Mouse (Mus musculus): ENCODE measurements around the gene Rnpep. TPM values are rescaled to one million over a fixed set of nuclear protein-coding genes. Genes with fewer than 3 reads are reported as not detected.
"Not testable (repeated sequence)": the region's sequence is repeated elsewhere in the genome, so short reads cannot be mapped to it uniquely, and the experiment has no call there.

Gene Rnpep
- total RNA-seq, 2 experiments from 2014 or later = 20.4 to 21.5 TPM

DNA sequence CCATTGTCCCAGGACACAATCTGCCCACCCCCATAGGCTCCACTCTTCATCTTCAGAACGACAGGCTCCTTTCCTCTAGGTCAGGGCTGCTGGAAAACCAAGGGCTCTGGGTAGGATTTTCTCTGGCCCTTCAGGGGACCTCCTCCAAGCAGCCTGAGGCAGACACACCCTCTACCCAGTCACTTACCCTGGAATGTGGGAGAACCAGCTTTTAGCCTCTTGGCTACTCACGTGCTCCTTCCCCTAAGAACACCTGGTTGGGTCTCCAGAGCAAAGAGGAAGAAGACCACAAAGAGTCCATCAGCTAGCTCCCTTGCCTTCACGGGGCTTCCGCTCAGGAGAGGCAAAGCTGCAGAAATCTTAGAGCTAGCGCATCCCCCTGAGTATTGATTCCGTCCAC, 23.0 kb downstream of the Rnpep start:
- no peak for DNase-seq
- intact Hi-C loops (cut with DNase I) = no loop called here

DNA sequence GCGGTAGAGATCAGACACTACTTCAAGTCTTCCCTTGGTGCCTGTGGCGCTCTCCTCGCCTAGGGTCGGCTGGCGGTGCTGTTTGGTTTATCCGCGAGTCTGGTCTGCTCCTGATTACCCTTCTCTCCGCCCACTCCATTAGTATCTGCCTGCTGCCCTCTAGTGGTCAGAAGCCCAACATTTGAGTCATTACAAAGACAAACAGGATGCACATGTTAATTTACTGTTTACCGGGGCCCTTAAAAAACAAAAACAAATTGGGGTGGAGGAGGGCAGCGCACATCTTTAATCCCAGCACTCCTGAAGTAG, 24.8 kb downstream of the Rnpep start:
- intact Hi-C loops (cut with DNase I) = loop anchor here (1.0 to 2.0 kb wide), 2 partner anchors 87 to 110 kb away; no protein-coding TSS in a partner anchor
- DNase-seq = peak; percentile 77 to 89

DNA sequence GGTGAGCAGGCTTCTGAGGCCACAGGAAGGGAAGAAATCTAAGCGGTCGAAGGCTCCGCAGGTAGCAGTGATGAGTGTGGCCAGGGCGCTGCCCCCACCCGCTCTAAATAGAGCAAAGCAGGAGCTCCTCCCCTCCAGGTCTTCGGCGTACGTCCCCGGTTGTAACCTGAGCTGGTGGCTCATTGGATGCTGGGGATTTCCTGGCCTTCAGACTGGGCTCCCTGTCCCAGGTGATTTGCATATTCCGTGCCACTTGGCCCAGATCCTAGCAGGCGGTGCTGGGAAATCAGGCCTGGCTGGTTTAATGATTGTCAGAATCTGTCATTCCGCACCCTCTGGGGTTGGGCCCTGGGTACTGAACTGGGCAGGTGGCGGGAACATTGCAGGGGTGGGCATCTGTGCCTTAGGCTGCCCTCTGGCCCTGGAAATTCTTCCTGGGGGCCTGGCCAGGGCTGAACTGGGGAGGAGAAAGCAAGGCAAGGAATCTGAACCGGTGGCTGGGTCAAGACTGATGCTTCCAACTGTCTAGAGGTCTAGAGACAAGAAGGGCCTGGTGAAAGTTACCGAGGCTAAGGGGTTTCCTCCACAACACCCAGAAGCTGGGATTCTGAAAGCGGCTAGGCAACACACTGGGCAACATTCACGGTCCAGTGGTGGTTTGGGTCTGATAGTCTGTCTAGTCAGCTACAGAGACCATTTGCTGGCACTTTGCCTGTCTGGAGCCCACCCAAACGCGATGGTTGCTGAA, 25.3 kb downstream of the Rnpep start, which contains the start of gene Elf3:
TSS of gene Elf3 (minus strand) at position 189 of the 748 bp plus-strand sequence.
- DNase-seq = peak in 1 of 2 experiments; percentile 47

DNA sequence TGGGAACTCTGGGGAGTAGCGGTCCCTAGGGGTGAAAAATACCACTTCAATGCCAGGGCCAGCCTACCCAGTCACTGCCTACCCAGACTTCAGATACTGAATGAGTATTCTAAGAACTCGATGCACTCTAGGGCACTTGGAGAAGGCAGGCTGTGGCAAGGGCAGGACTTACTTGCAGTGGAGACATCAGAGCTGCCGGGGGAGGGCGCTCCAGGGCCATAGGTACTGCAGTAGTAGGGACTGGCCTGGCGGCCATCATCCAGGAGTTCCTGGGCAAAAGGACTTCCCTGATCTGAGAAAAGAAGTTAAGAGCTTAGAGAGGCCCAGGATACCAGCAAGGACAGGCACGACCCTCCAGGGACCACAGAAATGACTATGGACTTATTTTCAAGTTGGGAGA, 27.6 kb downstream of the Rnpep start:
- intact Hi-C loops (cut with DNase I) = no loop called here

More for the DNA sequence above, 25.3 kb downstream of the Rnpep start, which contains the start of gene Elf3:
- intact Hi-C loops (cut with DNase I) = loop anchor here (1.0 to 2.0 kb wide), 2 partner anchors 86 to 110 kb away; no protein-coding TSS in a partner anchor

DNA sequence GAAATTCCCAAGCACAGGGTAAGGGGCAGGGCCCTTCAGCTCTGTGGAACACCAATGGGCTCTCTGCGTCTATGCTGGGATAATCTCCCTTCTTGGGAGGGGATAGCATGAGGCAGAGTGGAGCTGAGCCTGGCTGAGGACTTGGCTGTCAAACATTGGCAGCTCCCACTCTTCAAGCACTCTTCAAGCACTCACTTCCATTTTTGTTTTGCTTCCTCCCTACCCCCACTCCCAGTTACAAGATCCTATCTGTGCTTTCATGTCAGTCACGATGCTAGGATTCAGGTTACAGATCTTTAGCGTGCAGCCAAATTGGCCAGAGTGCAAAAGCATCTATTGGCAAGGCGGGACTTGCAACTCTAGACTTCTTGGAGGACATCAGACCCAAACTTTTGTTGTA, 31.0 kb downstream of the Rnpep start:
- DNase-seq = no peak
- intact Hi-C loops (cut with DNase I) = no loop called here

More for the DNA sequence above, 27.6 kb downstream of the Rnpep start:
- DNase-seq = no peak

DNA sequence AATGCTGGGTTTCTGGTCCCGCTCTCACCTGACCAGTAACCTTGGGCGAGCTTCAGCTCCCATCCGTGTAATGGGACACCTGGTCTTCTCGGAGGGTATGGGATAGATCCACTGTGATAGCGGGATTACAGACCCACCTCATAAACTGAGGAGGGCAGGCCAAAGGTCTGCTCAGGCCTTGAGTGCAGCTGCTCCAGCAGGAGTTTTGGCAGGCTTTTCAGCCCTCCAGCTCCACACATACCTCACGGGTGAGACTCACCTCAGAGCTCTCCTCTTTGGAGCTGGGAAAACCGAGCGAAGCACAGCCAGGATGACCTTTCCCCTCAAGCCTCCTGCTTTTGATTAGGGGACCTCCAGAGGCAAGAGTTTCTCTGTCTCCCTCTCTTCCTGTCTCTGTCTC, 32.5 kb downstream of the Rnpep start:
- intact Hi-C loops (cut with DNase I) = no loop called here
- no peak for DNase-seq

DNA sequence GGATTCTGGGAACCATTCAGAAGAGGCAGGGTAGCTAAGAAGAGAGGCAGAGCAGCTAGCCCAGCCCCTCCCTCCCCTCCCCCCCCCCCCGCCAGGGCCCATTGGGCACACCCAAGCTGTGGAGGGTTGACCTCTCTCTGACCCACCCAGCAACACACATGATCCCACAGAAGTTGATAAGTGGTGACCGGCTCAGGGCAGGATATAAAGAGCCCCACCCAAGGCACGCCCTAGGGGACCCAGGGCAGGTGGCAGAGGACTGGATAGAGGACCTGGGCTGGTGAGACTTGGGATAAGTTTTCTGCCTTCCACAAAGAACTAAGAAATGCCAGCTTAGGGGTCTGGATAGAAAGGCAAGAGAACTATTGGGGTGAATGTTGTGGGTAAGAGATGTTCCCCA, 33.2 kb downstream of the Rnpep start:
- intact Hi-C loops (cut with DNase I) = no loop called here
- DNase-seq = no peak

DNA sequence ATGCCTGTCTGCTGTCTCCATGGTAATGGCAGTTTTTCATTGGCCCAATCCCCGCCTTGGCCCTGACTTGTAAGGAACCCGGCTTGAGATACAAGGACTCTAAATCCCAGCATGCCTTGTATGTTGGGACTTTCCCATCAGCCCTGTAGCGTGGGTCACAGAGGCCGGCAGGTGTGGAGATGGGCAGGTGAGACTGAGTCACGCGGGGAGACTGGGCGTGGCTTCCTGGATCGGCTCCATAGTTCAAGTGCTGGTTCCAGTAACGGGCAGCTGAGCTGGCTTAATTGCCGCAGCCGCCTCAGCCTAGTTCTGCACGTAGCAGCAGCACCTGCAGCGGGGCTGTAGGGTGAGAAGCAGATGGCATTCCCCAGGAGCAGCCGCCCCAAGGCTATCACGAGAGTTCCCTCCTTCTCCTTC, 35.4 kb downstream of the Rnpep start:
- no peak for DNase-seq
- intact Hi-C loops (cut with DNase I) = no loop called here

DNA sequence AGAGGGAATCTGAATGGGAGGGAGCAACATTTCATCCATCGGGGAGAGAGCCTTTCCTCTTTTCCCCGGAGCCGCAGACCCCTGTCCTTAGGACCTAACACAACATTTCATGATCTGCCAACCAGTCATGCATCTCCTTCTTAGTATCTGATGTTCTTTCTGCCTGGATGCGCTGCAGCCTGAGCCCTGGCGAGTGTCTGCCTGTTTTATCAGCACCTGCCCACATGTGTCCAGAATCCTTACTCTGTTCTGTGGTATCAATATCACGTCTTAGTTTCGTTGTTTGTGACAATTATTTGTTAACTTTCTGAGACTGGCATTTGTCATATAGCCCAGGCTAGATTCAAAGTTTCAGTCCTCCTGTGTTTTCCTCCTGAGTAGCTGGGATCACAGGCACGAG, 39.9 kb downstream of the Rnpep start:
- intact Hi-C loops (cut with DNase I) = no loop called here

DNA sequence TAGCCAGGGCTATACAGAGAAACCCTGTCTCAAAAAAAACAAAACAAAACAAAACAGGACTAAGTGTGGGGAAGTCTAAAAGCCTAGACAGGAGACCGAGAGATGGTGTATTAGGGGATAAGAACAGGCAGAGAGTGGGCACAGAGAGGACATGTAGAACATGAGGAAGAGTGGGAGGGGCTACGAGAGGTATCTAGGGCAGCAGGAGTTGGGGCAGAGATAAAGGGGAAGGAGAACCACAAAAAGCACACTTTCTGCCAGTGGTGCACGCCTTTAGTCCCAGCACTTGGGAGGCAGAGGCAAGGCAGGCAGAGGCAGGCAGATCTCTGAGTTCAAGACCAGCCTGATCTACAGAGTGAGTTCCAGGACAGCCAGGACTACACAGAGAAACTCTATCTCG, 43.7 kb downstream of the Rnpep start:
- intact Hi-C loops (cut with DNase I); DNase-seq: not testable (repeated sequence)

More for the DNA sequence above, 39.9 kb downstream of the Rnpep start:
- DNase-seq = no peak

DNA sequence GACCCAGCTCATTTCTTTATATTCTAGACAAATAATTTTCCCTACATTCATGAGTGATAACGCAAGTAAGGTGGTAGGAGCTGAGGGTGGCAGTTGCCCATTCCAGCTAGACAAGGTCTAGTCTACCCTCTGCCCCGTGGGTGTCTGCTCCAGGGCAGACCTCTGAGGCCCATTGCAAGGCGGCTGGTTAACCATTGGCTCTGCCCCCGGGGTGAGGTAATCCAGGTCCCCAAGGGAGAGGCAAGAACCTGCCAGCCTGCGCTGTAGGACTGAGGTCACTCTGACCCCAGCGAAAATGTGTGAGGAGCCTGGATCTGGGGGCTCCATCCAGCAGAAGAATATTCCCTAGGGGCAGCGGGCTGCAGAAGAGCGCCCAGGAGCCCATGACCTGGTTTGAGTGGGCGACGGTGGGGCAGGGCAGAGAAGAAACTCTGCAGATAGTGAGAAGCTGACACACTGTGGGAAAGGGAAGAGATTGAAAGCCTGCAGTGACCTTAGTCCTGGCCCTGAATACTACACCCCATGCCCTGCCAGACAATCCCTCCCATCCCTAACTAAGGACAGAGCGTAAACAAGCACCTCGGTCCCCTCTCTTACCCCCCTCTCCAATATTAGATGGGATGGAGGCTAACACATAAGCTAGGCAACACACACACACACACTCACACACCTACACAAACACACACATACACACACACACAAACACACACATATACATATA, 46.6 kb downstream of the Rnpep start:
- no peak for DNase-seq
- intact Hi-C loops (cut with DNase I) = no loop called here

DNA sequence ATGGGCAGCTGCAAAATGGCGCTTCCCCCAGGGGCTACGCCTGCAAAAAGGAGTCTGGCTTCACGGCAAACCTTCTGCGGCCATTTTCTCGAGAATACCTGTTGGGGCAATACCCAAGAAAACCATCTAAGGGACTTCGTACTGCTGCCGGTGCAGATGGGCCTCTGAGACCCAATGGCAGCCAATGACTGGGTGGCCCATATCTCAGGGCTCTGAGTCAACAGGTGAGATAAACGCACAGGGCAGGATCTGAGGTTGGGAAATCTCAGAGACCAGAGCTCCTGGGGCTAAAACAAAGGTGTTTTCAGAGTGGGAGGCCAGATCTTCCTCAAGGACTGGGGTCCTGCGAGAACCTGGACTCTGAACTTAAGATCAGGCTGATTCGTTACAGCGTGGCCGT, 49.1 kb downstream of the Rnpep start:
- no peak for DNase-seq
- intact Hi-C loops (cut with DNase I) = no loop called here

DNA sequence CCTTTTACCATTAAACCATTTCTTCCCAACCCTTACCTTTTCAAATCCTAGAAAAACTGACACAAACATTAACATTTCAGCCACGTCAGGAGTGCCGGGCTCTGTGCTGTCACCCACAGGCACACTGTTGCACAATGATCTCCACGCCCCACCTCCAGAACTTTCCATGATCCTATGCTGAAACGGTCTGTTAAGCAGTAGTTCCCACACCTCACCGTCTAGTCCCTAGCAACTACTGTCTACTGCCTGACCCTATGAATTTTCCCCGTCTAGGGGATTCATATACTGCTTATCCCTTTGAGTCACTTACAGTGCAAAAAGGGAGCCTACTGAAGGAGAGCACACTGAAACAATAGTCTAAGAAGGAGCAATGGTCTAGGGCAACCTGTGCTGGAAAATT, 49.9 kb downstream of the Rnpep start:
- DNase-seq = no peak
- intact Hi-C loops (cut with DNase I) = no loop called here

DNA sequence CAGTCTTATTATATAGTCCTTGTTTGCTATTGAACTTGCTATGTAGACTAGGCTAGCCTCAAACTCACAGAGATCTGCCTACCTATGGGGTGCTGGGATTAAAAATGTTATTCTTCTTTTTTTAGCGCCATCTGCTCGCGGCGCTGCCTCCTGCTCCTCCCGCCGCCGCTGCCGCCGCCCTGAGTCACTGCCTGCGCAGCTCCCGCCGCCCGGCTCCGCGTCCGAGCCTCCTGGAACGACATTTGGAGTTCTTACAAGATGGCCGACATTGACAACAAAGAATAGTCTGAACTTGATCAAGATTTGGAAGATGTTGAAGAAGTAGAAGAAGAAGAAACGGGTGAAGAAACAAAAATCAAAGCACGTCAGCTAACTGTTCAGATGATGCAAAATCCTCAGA, 52.0 kb downstream of the Rnpep start:
- DNase-seq; intact Hi-C loops (cut with DNase I): not testable (repeated sequence)

DNA sequence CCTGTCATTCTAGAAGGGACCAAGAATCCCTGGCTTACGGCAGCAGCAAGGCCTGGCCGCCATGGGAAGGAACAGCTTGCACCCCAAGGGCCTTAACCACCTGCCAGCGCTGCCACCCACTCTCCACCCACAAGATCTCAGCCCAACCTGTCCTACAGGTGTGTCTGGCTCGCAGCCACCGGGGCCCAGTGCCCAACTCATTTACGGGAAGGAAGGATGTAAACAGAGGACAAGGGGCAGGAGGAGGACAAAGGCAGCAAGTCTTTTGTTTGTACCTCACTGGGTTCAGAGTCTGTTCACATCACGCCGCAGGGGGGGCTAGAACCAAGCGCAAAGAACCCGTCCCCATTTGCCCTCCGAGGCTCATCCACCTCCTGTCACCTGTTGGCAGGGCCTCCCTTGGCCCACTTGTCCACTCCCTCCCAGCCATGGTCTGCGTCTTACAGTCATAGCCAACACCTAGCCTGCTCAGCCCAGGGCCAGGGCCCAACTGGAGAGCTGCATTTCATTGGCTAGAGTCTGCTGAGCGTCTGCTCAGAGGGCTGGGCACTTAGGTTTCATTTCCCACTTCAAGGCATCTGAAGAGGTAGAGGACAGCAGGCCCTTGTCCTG, 56.4 kb downstream of the Rnpep start:
- no peak for DNase-seq
- intact Hi-C loops (cut with DNase I) = no loop called here

DNA sequence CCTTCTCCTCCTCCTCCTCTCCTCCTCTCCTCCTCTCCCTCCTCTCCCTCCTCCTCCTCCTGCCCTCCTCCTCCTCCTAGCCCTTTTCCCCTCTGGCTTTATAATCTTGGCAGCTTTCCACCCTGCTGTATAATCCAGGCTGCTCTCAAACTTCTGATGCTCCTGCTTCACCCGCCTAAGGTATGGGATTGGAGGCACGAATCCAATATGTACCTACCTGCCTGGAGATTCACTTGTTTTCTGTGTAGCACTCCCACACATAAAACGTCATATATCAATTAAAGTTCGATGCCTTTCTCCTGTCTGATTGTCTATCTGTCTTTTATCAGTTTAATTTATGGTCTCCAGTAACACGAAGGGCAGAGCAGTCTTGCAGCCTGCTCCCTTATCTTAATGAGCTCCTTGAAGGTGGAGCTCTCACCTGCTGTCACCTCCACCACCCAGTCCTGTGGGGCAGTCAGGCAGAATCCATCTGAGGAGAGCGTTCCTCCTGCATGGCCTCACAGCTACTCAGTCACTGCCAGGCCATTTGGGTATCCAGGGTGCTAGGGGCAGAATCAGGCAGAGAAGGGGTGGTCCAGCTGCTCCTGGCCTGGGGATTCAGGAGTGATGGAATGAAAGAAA, 58.8 kb downstream of the Rnpep start:
- intact Hi-C loops (cut with DNase I) = no loop called here

DNA sequence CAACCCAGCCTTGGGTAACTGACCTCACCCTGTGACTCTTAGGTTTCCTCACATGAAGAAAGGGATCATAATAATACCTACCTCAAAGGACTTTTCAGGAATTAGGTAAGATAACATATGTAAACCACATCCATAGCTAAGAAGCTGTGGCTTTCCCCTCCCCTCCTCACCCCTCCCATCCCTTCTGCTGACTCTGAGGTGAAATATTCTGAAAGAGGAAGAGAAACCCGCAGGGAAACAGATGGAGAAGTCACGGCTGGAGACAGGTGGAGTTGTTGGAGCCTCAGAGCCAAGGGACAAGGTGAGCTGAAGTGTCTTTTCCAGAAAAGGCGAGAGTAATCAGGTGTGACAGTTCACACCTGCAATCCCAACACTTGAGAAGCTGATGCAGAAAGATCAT, 59.7 kb downstream of the Rnpep start:
- intact Hi-C loops (cut with DNase I) = no loop called here
- no peak for DNase-seq

More for the DNA sequence above, 58.8 kb downstream of the Rnpep start:
- DNase-seq = no peak

DNA sequence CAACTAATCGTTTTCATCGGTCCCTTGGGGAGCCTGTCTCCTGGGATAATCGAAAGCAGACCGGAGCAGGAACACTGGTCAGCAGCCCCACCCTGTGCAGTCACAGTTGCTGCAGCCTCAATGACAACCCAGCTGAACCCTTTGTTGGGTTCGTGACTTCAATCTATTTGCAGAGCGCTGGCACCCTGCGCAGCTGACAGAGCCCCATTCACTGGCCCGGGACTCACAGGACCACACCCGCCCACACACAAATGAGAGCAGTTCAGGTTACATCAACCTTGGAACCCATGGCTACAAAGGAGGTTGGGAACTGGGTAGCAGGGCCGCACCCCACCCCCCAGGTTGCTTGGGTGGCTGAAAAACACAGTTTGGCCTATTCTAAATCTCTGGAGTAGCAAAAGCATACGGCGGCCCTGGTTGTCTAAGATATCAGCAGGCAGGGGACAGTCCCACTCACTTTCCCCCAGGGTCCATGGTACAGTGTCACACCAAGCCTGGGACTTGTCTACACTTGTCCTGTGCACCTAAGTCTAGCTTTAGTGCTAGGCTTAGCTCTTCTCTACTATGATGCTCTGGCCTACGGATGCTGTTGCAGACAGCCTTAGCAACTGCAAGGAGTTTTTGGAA, 66.2 kb downstream of the Rnpep start:
- intact Hi-C loops (cut with DNase I) = no loop called here
- DNase-seq = no peak

DNA sequence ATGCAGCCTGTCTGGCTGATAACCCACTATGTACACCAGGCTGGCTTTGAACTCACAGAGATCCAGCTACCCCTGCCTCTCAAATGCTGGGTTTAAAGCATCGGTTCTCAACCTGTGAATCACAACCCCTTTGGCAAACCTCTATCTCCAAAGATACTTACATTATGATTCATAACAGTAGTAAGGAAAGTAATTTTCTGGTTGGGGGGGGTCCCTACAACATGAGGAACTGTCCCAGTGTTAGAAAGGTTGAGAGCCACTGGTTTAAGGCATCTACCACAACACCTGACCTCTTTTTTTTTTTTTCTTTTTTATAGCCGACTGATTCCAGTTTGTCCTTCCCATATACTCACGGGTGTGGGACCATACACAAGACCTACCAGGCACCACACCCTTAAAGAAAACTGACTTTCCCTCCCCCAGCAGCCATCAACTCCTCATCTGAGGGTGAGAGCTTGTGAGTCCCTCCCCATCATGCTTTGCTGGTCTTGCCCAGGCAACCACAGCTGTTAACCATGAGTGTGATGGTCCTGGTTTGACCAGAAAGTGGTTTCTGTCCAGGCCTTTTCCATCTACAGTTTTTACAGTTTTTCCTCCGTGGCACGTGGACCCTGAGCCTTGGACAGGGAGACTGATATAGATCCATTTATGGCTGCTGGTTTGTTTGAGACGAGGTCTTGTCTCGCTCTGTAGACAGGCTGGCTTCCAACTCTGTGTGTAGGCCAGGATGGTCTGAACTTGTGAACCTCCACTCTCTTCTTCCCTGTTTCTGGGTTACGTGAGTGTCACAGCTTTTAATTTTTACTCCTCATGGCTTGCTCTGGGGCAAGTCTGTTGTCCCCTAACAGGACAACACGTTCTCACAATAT, 69.9 kb downstream of the Rnpep start:
- no peak for DNase-seq
- intact Hi-C loops (cut with DNase I) = no loop called here
